Mouse (Mus musculus): ENCODE measurements around the gene Dnaja3.
A peak's percentile ranks its signal among the peaks of the same experiment; 100 is the strongest.

The Dnaja3 gene

DNA sequence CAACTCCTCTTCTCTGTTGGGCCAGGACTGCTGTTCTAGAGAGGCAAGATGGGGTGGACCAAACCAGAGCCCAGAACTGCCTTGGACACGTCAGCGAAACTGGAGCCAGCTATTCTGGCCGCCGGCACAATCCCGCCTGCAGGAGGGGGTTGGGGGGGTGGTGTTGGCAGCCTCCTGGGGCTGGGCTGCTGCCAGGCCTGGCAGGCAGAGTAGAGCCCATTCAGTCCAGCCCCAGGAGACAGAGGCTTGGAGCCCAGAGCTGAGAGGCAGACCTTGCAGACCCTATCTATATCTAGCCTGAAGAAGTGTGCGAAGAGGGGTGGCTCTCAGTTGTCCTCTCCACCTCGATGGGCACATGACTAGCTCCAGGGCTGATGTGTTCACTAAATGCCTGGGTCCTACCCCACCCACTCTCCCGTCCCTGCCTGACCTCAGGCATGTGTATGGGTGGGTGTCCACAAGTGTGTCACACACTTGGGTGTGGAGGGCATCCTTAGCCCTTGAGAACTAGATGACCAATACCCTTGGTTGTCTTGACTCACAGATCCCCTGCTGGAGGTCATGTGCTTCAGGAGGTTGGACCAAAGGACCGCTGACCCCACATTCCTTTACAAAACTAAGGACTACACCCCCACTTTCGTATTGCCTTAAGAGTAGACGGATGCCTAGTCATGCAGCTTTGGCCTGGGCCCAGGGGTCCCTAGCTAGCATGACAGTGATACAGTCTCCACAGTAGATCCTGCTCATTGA, 4.1 kb downstream of the Dnaja3 start:
- DNase-seq: peak; percentile 76

DNA sequence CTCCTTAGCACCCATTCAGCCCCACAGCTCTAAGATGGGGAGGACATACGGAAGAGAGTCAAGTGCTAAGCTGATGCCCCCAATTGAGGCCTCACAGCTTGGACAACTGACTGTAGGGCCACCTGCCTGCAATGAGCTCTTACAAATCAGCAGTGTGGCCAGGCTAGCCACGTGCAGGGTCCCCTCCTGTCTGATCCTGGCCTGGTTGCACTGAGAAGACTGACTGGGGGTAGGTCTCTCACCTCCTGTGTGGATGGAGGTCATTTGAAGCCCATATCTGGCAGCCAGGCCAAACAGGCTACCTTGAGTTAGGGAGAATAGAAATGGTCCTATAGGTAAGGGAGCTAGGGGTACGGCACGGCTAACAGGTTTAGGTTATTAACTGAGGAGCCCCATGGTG, 6.1 kb downstream of the Dnaja3 start:
- DNase-seq: no peak

DNA sequence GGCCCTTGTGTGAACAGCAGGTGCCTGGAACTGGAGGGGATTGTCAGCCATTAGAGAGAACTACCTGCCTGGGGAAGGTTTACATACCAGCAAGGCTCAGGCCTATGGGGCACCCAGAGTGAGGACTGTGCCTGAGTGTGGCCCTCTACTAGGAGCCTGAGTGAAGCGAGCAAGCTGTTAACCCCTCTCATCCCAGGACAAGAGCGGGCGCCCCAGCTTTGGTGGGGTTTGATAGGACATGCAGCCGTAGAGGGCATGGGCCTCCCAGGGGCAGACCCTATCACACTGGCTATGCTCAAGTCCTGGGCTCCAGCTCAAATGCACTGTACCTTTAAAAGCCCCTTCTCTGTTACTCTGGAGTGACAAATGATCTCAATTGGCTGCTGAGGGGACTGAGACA, 7.0 kb downstream of the Dnaja3 start:
- no peak for DNase-seq

DNA sequence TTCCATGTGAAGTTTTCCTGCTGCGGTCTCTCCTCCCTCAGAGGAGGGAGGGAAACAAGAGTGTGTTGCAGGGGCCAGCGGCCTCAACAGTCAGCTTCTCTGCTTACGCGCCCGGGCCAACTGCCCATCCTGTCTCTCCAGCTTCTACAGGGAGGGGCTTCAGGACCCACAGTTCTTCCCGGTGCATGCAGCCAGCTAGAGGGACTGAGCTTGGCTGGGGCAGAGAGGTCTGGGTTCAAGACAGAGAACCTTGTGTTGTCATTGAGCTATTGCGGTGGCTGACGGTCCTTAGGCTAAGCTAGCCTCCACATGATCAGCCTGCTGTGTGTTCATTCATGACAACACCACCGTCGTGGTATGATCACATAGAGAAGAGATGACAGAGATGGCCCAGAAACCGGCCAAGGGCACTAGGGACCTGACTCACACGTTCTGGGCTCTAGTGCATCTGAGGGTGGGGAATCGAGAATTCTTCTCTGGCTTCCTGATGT, 7.9 kb downstream of the Dnaja3 start:
- DNase-seq: no peak

DNA sequence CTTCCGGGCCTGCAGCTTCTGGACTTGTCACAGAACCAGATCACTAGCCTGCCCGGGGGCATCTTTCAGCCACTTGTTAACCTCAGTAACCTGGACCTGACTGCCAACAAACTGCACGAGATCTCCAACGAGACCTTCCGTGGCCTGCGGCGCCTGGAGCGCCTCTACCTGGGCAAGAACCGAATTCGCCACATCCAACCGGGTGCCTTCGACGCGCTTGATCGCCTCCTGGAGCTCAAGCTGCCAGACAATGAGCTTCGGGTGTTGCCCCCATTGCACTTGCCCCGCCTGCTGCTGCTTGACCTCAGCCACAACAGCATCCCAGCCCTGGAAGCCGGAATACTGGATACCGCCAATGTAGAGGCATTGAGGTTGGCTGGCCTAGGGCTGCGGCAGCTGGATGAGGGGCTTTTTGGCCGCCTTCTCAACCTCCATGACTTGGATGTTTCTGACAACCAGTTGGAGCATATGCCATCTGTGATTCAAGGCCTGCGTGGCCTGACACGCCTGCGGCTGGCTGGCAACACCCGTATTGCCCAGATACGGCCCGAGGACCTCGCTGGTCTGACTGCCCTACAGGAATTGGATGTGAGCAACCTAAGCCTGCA, 8.7 kb downstream of the Dnaja3 start:
- no peak for DNase-seq

DNA sequence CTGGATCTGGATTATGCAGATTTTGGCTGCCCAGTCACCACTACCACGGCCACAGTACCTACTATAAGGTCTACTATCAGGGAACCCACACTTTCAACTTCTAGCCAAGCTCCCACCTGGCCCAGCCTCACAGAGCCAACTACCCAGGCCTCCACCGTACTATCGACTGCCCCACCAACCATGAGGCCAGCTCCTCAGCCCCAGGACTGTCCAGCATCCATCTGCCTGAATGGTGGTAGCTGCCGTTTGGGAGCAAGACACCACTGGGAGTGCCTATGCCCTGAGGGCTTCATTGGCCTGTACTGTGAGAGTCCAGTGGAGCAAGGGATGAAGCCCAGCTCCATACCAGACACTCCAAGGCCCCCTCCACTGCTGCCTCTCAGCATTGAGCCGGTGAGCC, 9.4 kb downstream of the Dnaja3 start:
- no peak for DNase-seq

DNA sequence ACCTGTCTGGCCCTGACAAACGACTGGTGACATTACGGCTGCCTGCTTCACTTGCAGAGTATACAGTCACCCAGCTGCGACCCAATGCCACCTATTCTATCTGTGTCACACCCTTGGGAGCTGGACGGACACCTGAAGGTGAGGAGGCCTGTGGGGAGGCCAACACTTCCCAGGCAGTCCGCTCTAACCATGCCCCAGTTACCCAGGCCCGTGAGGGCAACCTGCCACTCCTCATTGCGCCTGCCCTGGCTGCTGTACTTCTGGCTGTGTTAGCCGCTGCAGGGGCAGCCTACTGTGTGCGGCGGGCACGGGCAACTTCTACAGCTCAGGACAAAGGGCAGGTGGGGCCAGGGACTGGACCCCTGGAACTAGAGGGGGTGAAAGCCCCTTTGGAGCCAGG, 9.9 kb downstream of the Dnaja3 start:
- no peak for DNase-seq

DNA sequence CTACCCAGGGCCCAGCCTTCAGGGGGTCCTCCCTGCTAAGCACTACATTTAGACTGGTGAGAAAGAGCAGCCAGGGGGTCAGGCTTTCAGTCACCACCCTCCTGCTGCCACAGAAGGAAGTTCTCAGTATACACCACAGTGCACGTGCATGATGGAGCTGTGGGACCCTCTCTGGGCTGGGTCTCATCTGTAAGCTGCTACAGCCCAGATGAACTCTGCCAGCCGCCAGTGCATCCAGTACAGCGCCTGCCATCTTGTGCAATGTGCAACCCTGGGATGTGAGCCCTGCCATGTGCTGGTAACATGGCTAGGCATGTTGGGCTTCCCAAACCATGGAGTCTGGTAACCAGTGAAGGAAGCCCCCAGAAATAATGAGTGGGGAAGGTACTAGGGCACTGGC, 10.4 kb downstream of the Dnaja3 start:
- no peak for DNase-seq

DNA sequence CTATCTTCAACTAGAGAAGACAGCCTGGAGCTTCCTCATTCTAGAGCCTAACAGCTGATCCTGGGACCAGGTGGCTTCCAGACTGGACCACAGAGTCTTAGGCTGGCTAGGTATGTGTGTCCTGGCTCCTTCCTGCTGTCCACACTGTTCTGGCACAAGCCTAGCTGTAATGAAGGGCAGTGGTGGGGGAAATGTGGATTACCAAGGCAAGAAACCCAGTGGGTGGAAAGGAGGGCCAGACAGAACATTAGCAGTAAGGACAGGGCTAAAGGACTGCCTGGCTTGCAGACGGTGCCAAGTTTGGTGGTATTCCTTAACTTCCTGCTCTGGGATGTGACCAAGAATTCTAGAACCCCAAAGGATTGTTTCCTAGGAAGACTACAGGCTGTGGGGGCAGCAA, 11.3 kb downstream of the Dnaja3 start:
- no peak for DNase-seq

DNA sequence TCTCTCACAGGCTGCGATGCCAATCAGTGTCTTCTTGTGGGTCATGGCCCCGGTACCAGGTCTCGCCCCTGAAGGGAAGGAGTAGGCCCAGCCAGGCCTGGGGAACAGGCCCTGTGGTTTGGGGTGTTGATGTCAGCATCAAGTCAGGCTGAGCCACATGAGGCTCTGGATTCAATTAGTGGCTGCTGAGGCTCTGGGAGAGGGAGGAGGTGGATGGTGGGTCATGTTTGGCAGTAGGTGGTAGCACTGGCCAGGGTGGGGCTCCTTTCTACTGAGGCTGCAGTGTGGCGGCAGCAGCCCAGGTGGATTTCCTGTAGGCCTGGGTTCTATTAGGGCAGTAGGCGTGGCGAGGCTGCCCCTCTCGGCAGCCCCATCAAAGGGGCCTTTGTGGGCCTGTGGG, 11.8 kb downstream of the Dnaja3 start:
- DNase-seq: no peak

DNA sequence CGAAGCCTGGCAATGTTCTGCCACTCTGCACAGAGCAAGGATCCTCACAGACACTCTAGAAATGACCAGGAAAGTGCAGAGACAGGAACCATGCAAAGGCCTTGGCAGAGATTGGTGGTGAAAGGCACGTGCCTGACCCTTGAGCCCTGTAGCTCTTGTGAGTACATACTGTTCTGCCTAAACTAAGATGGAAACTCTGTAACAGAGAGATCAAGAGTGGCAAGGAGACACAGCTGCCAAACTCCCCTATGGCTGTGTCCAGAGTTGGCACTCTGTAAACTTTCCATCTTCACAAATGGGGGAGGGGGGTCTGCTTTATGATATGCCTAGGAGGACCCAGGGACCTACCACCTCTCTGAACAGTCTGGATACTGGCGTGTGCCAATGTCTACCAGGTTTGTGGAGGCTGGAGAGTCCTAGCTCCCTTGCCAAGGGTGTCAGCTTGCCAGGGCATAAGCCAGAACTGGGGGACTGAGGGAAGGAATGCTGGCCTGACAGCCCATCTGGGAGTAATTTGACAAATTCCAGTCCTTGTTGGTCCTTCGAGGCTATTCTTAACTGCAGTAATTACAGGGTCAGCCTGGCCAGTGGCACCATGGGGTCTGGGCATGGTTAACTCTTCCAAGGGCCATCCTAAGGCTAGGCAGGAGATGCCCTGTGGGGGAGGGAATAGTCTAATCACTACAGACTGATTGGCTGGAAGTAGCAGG, 13.1 kb downstream of the Dnaja3 start:
- no peak for DNase-seq

DNA sequence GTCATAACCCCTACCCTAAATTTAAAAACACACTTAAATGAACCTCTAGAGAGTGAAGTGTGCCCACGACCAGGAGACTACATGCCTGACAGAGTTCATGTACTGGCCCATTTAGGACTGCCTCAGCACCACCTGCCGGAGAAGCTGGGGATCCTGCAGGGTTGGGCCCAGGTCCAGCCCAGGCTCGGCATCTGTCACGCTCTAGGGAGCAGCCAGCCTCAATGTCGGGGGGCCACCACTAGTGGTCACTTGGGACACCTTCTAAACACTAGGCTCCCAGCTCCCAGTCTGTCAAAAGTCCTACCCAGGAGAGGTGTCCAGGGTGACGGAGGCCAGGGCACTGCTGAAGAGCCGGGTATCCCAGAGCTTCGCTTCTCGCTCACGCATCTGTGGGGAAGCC, 14.9 kb downstream of the Dnaja3 start:
- no peak for DNase-seq

DNA sequence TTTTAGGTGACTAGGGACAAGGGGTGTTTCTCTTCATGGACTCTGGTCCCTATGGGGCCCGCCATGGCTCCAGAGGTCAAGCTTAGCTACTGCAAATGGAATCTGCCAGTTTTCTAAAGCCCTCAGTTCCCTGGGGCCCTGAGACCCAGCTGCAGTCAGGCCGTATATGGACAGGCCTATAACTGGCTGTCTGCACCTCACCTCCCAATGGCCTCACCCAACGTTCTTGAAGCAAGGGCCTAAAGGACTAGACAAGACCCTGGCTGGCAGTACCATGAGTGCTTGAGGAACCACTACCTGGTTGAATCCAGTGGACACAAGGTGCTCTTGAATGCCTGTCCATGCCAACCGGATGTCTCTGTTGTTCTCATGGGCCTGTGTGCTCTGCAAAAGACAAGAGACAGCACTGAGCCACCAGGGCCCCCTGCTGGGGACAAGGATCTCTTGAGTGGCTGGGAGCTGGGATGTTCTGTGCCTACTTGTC, 15.5 kb downstream of the Dnaja3 start:
- DNase-seq: no peak

DNA sequence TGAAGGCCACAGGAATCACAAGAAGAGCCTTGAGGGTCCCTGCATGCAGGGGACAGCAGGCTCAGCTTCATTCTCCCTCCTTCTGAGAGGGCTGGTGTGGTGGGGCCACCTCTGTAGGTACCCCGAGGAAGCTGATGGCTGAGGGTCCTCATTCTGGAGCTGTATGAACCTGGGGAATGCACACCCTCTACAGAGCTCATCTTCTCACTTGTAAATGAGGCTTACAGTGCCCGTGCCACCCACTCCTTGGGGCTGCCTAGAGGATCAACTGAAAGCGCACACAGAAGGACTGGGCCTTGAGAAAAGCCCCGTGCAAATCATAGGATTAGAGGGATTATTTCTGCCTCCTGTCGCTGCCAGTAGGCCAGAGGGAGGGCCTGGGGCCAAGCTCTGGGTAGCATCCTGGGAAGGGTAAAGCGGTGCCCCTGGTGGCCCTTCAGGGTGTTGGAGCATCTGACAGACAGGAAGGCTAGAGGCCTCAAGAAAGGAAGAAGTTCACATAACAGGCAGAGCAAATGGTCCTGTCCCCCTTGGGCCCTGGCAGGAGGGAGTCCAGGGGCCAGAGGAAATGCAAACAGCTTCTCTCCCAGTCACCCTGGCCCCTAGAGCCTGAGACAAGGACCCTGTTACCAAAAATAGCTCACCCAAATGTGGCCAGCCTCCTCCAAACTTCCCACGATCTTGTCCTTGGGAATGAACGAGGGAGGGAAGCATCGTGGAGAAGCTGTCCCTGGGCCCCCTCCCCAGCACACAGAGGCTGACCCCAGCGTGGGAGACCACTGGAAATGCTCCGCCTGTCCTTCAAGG, 16.2 kb downstream of the Dnaja3 start:
- DNase-seq: no peak

DNA sequence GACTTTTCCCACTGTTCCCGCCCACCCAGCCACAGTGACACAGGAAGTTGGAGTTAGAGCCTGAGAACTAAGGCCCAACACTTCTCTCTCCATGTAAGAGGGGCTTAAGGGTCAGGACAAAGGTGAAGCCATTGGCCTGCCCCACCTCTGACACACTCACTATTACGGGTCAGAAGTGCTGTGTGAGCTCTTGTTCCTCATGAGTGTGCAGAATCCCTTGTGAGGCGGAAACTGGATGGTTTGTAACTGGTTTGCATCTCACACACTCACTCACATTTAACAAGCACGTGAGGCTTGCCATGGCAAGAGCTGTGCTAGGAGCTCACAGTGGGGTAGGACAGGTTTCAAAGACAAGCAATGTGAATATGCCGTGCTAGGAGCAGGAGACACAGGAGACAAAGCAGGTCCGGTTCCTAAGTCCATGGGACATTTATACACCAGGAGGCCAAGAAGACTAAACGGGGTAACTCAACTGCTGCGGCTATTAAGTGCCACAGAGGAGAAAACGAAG, 16.8 kb downstream of the Dnaja3 start:
- DNase-seq: no peak

DNA sequence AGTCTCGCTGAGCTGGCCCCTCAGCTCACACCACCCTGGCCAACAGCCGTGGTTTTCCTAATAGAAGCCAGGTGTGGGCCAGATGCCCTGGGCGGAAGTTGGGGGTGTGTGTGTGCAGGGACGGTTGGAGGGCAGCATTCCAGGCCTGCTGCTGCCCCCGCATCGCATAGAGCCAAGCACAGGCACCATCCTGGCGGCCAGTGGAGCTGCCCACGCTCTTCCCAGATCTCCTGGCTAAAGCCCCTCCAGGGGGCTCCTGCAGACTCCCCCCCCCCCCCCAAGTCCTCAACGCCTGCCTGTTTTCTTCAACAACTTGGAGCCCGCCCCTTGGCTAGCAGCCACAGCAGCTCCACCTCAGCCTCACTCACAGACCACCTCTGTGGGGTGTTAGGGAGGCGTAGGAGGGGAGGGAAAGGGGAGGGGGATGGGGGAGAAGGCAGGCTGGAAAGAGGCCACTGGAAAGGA, 19.0 kb downstream of the Dnaja3 start:
- DNase-seq: no peak

DNA sequence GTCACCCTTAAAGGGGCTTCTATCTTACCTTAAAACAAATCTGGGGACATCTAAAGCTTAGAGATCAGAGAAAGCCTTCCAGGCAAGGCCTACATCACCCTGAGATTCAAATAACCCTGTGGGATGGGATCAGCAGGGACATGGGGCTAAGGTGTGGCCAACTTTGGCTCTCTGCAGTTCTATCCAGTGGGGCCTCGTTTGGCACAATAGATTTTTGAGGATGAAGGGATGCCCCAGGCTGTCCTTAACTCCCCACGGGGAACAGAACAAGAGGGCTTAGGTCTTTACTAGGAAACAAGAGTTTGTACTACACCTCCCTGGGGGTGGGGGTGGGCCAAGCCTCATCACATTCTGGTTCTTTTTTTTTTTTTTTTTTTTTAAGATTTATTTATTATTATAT, 19.5 kb downstream of the Dnaja3 start:
- DNase-seq: no peak

DNA sequence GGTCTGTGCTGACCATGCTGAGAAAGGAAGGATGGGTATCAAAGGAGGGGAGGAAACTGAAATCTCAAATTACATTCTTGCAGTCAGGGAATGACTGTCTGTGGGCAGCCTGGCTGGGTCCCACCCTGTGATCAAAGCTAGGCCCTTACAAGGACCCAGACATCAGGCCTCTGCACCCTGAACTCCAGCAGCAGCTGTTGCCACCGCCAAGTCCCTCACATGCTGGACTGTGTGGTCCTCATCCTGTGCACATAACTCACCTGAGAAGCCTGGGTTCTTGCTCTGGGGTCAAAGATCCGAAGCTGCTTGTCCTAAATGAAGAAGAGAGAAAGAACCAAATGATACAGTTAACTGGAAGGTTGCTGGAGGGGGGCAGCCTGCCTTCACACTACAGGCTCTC, 21.8 kb downstream of the Dnaja3 start:
- no peak for DNase-seq

DNA sequence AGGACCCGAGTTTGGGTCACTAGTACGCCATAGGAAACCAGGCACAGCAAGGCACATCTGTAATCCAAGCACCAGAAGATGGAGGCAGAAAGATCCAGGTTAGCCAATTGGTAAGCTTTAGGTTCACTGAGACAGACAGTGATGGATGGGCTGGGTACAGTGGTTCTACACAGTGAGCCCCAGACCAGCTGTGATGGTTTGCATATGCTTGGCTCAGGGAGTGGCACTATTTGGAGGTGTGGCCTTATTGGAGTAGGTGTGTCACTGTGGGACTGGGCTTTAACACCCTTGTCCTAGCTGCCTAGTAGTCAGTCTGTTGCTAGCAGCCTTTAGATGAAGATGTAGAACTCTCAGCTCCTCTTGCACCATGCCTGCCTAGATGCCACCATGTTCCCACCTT, 24.0 kb downstream of the Dnaja3 start:
- no peak for DNase-seq

DNA sequence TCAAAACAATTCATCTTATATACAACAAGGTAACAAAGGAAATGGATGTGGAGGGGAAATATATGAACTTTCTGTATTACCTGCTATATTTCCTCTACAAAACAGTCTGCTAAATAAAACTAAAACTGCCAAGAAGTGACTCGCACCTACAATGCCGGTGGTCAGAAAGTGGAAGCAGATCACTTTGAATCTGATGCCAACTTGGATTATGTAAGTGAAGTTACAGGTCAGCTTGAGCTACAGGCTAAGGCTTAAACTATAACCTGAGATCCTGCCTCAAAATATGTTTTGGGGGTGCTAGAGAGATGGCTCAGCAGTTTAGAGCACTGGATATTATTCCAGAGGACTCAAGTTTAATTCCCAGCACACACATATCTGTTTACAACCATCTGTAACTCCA, 25.9 kb downstream of the Dnaja3 start:
- no peak for DNase-seq

DNA sequence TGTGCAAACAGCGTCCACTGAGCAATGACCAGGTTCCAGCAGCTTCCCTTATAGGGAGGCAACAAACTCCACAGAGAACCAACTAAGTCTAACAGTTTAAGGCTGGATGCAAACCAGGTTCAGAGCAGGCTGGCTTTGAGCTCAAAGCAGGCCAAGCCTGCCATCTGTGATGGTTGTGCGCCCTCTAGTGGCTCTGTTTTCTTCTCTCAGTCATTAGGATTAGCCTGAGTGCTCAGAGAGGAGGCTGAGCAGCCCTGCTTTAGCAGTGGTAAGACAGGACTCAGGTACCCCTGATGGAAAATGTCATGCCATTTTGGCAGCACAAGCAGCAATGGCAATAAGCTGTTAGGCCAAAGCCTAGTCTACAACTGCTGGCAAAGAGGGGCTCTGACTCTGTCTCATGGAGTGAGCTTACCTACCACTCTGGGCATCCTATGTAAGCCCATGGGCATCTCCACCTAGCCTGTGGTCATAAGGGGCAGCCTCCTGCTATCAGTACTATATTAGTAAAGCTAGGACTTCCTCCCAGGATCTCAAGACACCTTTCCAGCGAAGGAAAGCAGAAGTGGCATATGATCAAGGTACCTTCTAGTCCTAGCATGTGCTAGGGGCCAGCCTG, 27.5 kb downstream of the Dnaja3 start:
- DNase-seq: peak; percentile 94

DNA sequence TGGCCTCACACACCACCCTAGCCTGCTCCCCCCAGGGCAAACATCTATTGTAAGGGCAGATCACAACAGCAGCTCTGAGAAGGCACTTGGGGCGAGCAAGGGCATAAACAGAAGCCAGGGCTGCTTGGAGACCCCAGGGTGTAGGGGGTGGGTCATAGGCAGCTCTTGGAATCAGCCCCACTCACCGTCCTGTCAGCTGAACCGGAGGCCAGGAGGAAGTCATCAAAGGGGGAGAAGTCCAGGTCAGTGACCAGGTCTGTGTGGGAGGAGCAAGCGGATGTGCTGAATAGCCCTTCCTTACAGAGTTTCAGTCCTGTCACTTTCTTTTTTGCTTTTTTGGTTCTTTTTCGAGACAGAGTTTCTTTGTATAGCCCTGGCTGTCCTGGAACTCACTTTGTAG, 30.5 kb downstream of the Dnaja3 start:
- DNase-seq: no peak

Data from right cerebral cortex, postnatal 4 days (tissue).